Mouse (Mus musculus) adrenal gland (tissue): Measurements from ENCODE around the gene Prpf18.
"Not testable (repeated sequence)": the region's sequence is repeated elsewhere in the genome, so short reads cannot be mapped to it uniquely, and the experiment has no call there.

Experiments
- intact Hi-C: fragments of 180-260 bp; cut with DNase I; formaldehyde crosslinking; loops from one replicate; pipeline ENCODE4 v1.15.1; 2025
- long read RNA-seq, 2 experiments: library from polyadenylated mRNA; unstranded; transcript quantifications; one replicate each; pipeline ENCODE4 v2.0.0; 2020; ENCODE audit warnings: borderline replicate concordance in 1 of 2; ENCODE audit not compliant: insufficient replicate concordance in 1 of 2

The Prpf18 gene
- long read RNA-seq, experiment 1, transcript Prpf18-201 (10 exons, 3,522 nt): major isoform, 19 of 23 reads
- long read RNA-seq, experiment 1, partial matches to known transcripts: 2 of 23 reads
- long read RNA-seq, experiment 1, other reads (novel, unspliced or antisense): 2 of 23 reads
- long read RNA-seq, experiment 2, transcript Prpf18-201 (10 exons, 3,522 nt): major isoform, 16 of 24 reads
- long read RNA-seq, experiment 2, partial matches to known transcripts: 7 of 24 reads
- long read RNA-seq, experiment 2, other reads (novel, unspliced or antisense): 1 of 24 reads

- intact Hi-C loops: loop anchor here (5.0 kb wide), 2 partner anchors 154 to 211 kb away; no protein-coding TSS in a partner anchor
Observed at GRCm38 (mm10) chr2:4651500-4652285, at the start of gene Prpf18. Prpf18 (minus strand) TSS chr2:4652113.

GRCm38 (mm10) chr2:4679886-4680285, 28.0 kb upstream of the Prpf18 start:
- intact Hi-C loops: no loop called here

GRCm38 (mm10) chr2:4671636-4672035, 19.7 kb upstream of the Prpf18 start:
- intact Hi-C loops: no loop called here

- intact Hi-C loops: no loop called here
Observed at GRCm38 (mm10) chr2:4669701-4670100, 17.8 kb upstream of the Prpf18 start.

- intact Hi-C loops: no loop called here
Observed at GRCm38 (mm10) chr2:4668626-4669025, 16.7 kb upstream of the Prpf18 start.

GRCm38 (mm10) chr2:4660677-4661076, 8.8 kb upstream of the Prpf18 start:
- intact Hi-C loops: loop anchor here (5.0 kb wide), 1 partner anchor 42 kb away; no protein-coding TSS in a partner anchor

GRCm38 (mm10) chr2:4649646-4650045, 2.3 kb downstream of the Prpf18 start:
- intact Hi-C loops: loop anchor here (5.0 kb wide), 2 partner anchors 152 to 213 kb away; no protein-coding TSS in a partner anchor

GRCm38 (mm10) chr2:4648094-4648493, 3.8 kb downstream of the Prpf18 start:
- intact Hi-C loops: no loop called here

GRCm38 (mm10) chr2:4645066-4645465, 6.8 kb downstream of the Prpf18 start:
- intact Hi-C loops: no loop called here

GRCm38 (mm10) chr2:4638189-4638588, 13.7 kb downstream of the Prpf18 start:
- intact Hi-C loops: no loop called here

- intact Hi-C loops: no loop called here
Observed at GRCm38 (mm10) chr2:4636656-4637055, 15.3 kb downstream of the Prpf18 start.

- intact Hi-C loops: no loop called here
Observed at GRCm38 (mm10) chr2:4635804-4636203, 16.1 kb downstream of the Prpf18 start.

GRCm38 (mm10) chr2:4630197-4630835, 21.6 kb downstream of the Prpf18 start:
- intact Hi-C loops: no loop called here

GRCm38 (mm10) chr2:4629470-4629869, 22.4 kb downstream of the Prpf18 start:
- intact Hi-C loops: no loop called here

GRCm38 (mm10) chr2:4628920-4629319, 23.0 kb downstream of the Prpf18 start:
- intact Hi-C loops: no loop called here

- intact Hi-C loops: no loop called here
Observed at GRCm38 (mm10) chr2:4626911-4627310, 25.0 kb downstream of the Prpf18 start.

GRCm38 (mm10) chr2:4621471-4621985, 30.4 kb downstream of the Prpf18 start:
- intact Hi-C loops: no loop called here

- intact Hi-C loops: no loop called here
Observed at GRCm38 (mm10) chr2:4620640-4621401, 31.1 kb downstream of the Prpf18 start.

GRCm38 (mm10) chr2:4619893-4620593, 31.9 kb downstream of the Prpf18 start:
- intact Hi-C loops: no loop called here

GRCm38 (mm10) chr2:4619126-4619525, 32.8 kb downstream of the Prpf18 start:
- intact Hi-C loops: not testable (repeated sequence)
